Mouse (Mus musculus) adipocyte (in vitro differentiated cells): Measurements from ENCODE around the gene Gm26620.
A peak's percentile ranks its signal among the peaks of the same experiment; 100 is the strongest.

ENCODE experiments used
- DNase-seq: peaks from one replicate; pipeline ENCODE4 v3.0.0-alpha.2; 2016; ENCODE audit warnings: low spot score

The Gm26620 gene

DNA sequence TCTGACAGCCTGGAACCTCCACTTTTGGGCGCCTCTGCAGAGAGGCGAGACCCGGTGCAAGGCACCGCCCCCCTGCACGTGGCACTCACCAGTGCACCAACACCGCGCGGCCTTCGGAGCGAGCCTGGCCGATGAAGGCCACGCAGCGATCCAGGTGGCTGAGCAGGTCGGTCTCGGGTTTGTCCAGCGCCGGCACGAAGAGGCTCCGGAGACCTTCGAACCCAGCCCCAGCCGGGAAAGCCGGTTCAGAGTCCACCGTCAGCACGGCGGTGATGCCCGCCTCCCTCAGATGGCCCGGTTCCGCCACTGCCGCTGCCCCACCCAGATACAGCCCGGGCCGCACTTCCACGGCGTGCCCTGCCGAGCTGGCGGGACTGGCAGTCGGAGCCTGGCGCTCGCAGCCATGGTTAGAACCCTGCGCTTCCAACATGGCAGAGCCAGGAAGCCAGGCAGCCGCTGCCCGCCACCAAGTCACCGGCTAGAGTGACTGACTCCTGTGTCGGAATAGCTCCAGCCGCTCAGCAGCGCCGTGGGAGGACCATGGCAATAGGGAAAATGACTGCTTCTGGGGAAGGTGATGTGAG, at the start of gene Gm26620, which contains the start of gene Dusp12:
Gm26620 (plus strand) TSS at position 88 of the 584 bp plus-strand sequence.
Dusp12 (minus strand) TSS at position 563 of the 584 bp plus-strand sequence.
- peak; percentile 90 for DNase-seq

- peak; percentile 71 for DNase-seq
These were observed 45.2 kb upstream of the Gm26620 start for GRCm38 (mm10) chr1:170839685-170840084.

DNA sequence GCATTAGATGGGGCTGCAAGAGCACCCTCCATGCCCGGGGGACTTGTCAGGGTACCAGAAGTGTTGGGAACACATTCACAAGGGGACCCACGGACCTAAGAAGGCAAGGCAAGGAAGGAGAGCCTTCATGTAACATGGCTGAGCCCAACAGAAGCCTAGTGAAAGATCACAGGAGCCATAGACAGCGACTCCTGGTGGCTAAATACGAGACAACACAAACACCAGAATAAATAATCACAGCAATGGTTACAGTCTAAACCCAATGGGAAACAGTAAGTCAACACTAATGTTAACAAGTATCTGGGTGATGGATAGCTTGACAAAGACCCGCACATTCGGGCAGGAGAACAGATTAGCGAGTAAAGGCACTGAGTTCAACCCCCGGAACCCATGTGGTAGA, 40.5 kb upstream of the Gm26620 start:
- no peak for DNase-seq

DNA sequence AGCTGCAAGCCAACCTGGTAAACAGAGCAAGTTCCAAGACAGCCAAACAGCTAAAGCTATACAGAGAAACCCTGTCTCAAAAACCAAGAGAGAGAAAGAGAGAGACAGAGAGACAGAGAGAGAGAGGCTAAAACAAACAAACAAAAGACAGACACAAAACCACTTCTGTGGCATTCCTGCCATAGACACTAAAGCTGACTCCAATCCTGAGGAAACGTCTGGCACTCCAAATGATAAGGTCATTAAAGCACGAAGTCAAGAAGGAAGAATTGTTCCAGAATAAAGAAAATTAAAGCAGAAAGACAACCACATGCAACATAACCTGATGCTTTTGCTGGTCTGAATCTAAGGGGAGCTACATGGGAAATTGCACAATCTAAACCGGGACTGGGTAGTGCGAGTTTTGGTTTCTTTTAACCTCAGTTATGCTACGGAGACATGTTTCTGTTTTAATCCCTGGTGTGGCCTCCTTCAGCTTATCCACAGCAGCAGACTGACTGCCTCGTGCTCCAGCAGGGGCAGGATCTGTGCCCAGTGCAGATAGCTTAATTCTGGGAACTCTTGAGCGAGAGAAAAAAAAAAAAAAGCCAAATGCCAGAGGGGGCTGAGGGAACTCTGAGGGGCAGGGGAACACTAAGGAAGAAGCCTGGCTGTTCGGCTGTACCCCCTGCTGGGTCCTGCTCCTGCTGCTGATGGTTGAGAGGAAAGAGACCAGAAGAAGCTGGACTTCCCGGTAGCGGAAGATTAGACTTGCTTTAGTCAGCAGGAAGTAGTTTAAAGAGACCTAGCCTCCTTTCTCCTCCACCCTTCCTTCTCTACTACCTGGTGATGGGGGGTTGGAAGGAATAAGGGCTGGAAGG, 39.2 kb upstream of the Gm26620 start:
- no peak for DNase-seq

DNA sequence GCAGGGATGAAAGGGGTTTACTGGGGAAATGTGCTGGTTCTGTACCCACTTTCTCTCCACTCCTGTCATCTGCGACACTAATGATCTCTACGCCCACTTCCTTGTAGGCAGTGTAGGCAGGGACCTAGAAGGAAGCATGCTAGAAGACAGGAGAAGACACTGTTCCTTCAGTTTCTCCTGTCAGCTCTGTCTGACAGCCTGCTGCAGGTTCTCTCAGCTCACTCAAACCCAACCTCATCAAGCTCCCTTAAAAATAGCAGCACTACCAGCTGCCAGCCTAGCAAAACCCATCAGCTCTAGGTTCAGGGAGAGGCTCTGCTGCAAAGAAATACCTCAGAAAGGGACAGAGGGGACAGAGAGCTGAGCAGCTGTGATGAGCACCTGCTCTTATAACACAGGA, 34.9 kb upstream of the Gm26620 start:
- DNase-seq: no peak

DNA sequence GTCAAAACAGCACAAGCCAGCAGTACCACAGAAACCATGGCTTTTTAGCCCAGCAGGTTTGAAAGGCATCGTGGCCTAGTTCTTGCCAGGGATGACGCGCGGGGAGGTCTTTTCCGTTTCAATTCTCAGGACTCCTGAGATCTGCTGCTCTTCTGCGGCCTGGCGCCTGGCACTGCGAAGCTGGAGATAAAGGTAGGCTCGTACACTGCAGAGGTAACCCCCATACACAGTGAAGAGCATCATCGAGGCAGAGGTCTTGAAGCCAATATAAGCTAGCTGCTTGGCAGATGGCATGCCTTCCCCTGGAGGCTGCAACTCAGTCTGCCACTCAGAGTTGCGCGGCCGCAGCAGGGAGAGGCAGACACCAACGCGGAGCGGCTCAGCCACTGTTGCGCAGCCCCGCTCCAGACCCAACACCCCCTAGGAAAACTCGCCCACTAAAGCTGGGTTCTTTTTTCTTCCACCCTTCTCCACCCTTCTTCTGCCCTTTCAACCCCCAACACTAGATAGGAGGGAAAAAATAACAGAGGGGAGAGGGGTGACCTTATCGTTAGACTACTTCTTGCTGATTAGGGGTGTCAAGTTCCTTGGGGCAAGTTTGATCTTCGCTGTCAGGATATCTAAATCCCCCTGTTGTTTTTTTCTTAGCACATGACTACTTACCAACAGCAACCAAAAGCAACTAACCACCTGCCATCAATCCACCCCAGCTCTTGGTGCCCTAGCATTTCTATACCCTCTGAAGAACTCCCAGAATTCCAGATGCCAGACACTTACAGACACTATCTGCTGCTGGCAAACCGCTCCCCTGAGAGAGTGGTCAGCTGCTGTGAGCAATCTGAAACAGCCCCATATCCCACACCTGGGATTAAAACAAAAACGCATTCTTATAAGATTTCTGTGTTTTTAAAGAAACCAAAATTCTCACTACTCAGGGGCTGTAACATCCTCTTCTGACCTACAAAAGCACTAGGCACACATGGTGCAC, 33.9 kb upstream of the Gm26620 start:
- DNase-seq: no peak

- DNase-seq: no peak
These were observed 31.3 kb upstream of the Gm26620 start for GRCm38 (mm10) chr1:170853604-170854003.

- DNase-seq: no peak
These were observed 29.7 kb upstream of the Gm26620 start for GRCm38 (mm10) chr1:170855056-170855760.

- DNase-seq: no peak
These were observed 27.5 kb upstream of the Gm26620 start for GRCm38 (mm10) chr1:170857369-170857768.

GRCm38 (mm10) chr1:170858872-170859271, 26.0 kb upstream of the Gm26620 start:
- DNase-seq: no peak

GRCm38 (mm10) chr1:170861671-170862434, 23.0 kb upstream of the Gm26620 start:
- DNase-seq: no peak

- DNase-seq: no peak
These were observed 22.5 kb upstream of the Gm26620 start for GRCm38 (mm10) chr1:170862435-170862717.

DNA sequence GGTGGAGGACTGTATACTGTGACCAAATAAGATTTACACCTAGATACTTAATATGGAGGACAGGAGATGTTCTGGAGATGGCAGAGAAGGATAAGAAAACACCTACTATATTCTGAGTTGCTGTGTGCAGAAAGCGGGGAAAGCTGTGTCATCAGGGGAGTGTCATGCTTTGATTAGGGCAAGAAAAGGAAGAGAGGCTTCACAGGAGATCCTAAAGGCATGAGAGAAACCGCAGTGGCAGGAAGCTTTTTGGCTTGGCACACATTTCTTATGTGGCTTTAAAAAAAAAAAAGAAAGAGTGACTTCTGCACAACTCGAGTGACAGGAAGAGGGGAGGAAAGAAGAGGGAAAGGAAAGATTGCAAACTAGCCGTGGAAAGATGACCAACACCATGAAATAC, 21.8 kb upstream of the Gm26620 start:
- DNase-seq: no peak

GRCm38 (mm10) chr1:170864234-170864633, 20.6 kb upstream of the Gm26620 start:
- DNase-seq: no peak

DNA sequence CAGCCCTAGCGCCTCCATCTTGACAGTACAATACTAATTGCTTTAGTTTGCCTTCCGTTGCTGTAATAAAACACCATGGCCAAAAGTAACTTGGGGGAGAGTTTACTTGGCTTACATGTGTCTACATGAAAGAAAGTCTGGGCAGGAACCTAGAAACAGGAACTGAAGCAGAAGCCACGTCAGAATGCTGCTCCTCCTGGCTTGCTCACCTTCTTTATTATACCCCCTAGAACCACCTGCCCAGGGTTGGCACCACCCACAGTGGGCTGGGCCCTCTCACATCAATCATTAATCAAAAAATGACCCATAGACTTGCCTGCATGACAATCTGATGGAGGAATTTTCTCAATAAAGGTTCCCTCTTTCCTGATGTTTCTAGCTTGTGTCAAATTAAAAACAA, 20.1 kb upstream of the Gm26620 start:
- no peak for DNase-seq

DNA sequence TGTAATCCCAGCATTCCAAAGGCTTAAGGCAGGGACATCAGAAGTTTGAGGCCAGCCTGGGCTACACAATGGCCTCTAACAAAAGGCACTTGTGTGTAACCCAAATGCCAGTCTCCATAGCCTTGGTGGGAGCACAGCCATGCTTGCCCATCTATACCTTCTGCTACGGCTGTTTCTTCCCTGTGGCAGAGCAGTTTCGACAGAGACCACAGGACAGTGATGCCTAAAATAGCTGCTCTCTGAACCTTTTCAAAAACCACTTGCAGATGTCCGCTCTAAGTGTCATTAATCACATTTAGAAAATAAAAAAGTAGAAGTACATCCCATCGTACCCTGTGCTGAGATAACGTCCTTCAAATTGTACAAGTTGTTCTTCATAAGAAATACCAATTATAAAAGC, 19.5 kb upstream of the Gm26620 start:
- DNase-seq: no peak

DNA sequence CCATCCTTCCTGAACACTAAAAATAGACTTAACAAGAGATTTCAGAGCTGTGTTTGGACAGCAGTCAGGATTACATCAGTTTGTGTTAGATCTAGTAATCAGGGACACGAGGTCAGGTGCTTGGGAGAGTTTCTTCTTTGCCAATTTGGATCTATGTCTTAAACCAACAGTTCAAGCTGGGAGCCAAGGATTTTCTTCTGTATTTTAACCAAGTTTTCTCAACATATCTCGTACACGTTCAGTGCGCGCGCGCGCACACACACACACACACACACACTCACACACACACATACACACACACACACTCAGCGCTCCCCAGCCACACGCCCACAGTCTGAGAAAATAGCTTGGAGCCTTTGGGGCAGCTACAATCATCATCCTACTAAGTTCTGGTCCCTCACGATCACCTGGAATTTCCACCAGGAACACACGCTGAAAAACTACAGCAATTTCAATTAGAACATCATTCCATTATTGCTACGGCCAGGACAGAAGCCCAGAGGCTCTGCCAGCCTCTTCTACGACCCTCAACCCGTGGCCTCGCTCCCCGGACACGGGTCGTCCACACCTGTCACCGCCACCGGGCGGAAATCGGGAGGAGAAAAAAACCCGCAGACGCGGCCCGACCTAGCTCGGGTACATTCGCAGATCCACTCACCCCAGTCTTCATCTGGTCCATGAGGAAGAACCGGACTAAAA, 17.7 kb upstream of the Gm26620 start:
- peak; percentile 76 for DNase-seq

GRCm38 (mm10) chr1:170867691-170868105, 17.2 kb upstream of the Gm26620 start, which contains the start of gene Atf6:
Gene Atf6 (minus strand): TSS chr1:170867771.
- peak; percentile 95 for DNase-seq

DNA sequence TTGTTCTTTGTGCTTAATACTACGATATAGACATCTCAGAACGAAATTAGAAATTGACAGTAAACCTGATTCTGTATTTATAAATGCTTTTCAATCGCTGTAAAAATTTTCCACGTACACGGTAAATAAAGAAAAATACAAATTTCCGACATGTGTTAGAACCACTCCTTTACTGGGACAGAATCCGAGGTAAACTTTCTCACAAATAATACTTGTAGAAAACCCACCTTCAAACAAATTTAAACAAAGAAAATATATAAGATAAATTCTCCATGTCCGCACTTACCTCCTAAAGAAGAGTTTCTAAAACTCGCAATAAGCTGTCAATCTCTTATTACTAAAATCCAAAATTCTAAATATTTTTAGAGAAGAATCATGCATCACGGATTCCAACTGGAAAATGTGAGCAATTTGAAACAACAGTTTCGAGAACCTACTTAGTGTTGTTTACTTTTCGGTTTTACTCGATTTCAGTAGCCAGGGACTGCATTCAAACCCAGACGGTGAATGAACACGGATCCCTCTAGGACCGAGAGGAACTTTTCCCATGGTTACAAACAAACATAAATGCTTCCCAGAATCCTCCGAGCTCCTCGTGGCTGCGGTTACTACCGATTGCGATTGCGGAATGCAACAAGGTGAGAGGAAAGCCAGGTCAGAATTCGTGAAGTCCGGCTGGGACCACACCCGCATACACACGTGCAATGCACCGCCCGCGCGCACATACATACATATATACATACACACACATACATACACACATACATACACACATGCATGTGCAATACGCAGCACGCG, 16.6 kb upstream of the Gm26620 start:
- peak; percentile 92 for DNase-seq

DNA sequence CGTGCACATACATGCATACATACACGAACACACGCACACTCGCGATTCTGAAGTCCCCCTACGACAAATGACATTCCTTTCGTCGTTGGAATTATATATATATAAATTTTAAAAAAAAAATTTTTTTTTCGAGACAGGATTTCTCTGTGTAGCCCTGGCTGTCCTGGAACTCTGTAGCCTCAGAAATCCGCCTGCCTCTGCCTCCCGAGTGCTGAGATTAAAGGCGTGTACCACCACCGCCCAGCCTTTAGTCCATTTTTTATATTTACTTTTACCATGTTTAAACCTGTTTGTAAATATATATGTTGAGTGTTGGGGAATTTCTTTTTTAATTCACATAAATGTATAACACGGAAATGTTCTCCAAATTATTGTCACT, 16.0 kb upstream of the Gm26620 start:
- DNase-seq: no peak
